Mouse (Mus musculus): ENCODE measurements around the gene Efcc1. TPM values are rescaled to one million over a fixed set of nuclear protein-coding genes. Genes with fewer than 3 reads are reported as not detected.

The Efcc1 gene
- polyA plus RNA-seq, 1 experiment, result not detected

- 26% methylated on average over 13 of the region's 13 CpGs for WGBS
- H3K27ac ChIP-seq (ENCODE audit: insufficient read depth, low read depth, low read length), result peak overlapping the region; percentile 42; the same call in 1 of the 2 replicates
These were observed 528 bp upstream of the Efcc1 start for GRCm38 (mm10) chr6:87730141-87730540.

DNA sequence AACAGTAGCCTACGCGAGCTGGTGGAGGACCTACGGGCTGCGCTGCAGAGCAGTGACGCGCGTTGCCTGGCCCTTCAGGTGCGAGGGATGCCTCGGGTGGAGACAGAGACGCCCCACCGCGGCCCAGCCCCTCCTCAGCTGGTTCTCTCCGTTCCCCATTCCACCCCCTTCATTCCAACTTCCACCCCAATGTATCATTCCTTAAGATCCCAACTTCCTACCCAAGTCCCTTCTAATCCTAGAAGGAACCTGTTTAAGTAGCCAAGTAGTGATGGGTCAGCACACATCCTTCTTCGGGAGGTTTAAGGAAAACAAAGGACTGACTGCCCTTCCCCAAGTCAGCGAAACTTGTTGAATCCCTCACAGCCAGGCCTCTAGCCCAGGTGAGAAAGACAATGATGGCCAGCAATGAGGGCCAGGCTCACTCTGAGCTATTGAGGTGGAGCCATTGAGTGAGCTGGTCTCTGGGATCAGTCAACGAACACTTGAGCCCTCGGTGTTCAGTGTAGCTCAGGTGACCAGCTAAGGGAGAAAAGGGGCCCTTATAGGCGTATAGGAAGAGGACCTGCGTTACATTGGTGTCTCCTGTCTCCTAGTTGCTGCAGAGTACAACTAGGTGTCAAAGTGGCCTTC lies 910 bp downstream of the Efcc1 start:
- H3K4me3 ChIP-seq (ENCODE audit: insufficient read depth, low read depth, low read length), result peak overlapping the region; percentile 59
- 5% methylated on average over 19 of the region's 19 CpGs for WGBS
- no peak overlapping the region for H3K27ac ChIP-seq (ENCODE audit: insufficient read depth, low read depth, low read length)
- no peak for TF ChIP-seq CTCF (IDR thresholded peaks at IDR 0.05; ENCODE audit: insufficient read depth, low read depth, low read length)
- no peak for TF ChIP-seq POLR2A (IDR thresholded peaks at IDR 0.05; ENCODE audit: insufficient read depth, low read depth, low read length)
- peaks cover 18% of the 10 kb centered on the region for H3K4me1 ChIP-seq (ENCODE audit: control insufficient read depth, insufficient read depth, low read length)

More at GRCm38 (mm10) chr6:87730141-87730540, 528 bp upstream of the Efcc1 start:
- TF ChIP-seq CTCF (IDR thresholded peaks at IDR 0.05; ENCODE audit: insufficient read depth, low read depth, low read length) (no peak), POLR2A (IDR thresholded peaks at IDR 0.05; ENCODE audit: insufficient read depth, low read depth, low read length) (no peak)
- Histone ChIP-seq H3K4me1 (ENCODE audit: control insufficient read depth, insufficient read depth, low read length) (peaks cover 18% of the 10 kb centered on the region), H3K4me3 (ENCODE audit: insufficient read depth, low read depth, low read length) (peak overlapping the region; percentile 59)

GRCm38 (mm10) chr6:87732151-87733011 lies 1.7 kb downstream of the Efcc1 start:
- H3K4me1 ChIP-seq (ENCODE audit: control insufficient read depth, insufficient read depth, low read length), result peaks cover 18% of the 10 kb centered on the region

GRCm38 (mm10) chr6:87733131-87733930 lies 2.7 kb downstream of the Efcc1 start:
- WGBS, result 41% methylated on average over 14 of the region's 14 CpGs
- no peak overlapping the region for H3K4me3 ChIP-seq (ENCODE audit: insufficient read depth, low read depth, low read length)
- TF ChIP-seq POLR2A (IDR thresholded peaks at IDR 0.05; ENCODE audit: insufficient read depth, low read depth, low read length), result no peak
- no peak for TF ChIP-seq CTCF (IDR thresholded peaks at IDR 0.05; ENCODE audit: insufficient read depth, low read depth, low read length)
- H3K4me1 ChIP-seq (ENCODE audit: control insufficient read depth, insufficient read depth, low read length), result peaks cover 18% of the 10 kb centered on the region
- H3K27ac ChIP-seq (ENCODE audit: insufficient read depth, low read depth, low read length), result no peak overlapping the region

More at GRCm38 (mm10) chr6:87732151-87733011, 1.7 kb downstream of the Efcc1 start:
- H3K4me3 ChIP-seq (ENCODE audit: insufficient read depth, low read depth, low read length), result peak overlapping the region; percentile 40
- WGBS, result 4% methylated on average over 53 of the region's 53 CpGs
- no peak overlapping the region for H3K27ac ChIP-seq (ENCODE audit: insufficient read depth, low read depth, low read length)
- TF ChIP-seq POLR2A (IDR thresholded peaks at IDR 0.05; ENCODE audit: insufficient read depth, low read depth, low read length), result no peak
- TF ChIP-seq CTCF (IDR thresholded peaks at IDR 0.05; ENCODE audit: insufficient read depth, low read depth, low read length), result no peak

- no peak overlapping the region for H3K4me3 ChIP-seq (ENCODE audit: insufficient read depth, low read depth, low read length)
- no peak for TF ChIP-seq CTCF (IDR thresholded peaks at IDR 0.05; ENCODE audit: insufficient read depth, low read depth, low read length)
- TF ChIP-seq POLR2A (IDR thresholded peaks at IDR 0.05; ENCODE audit: insufficient read depth, low read depth, low read length), result no peak
- 79% methylated on average over 5 of the region's 5 CpGs for WGBS
- peaks cover 18% of the 10 kb centered on the region for H3K4me1 ChIP-seq (ENCODE audit: control insufficient read depth, insufficient read depth, low read length)
- H3K27ac ChIP-seq (ENCODE audit: insufficient read depth, low read depth, low read length), result no peak overlapping the region
These were observed 3.5 kb downstream of the Efcc1 start for GRCm38 (mm10) chr6:87734136-87734535.

DNA sequence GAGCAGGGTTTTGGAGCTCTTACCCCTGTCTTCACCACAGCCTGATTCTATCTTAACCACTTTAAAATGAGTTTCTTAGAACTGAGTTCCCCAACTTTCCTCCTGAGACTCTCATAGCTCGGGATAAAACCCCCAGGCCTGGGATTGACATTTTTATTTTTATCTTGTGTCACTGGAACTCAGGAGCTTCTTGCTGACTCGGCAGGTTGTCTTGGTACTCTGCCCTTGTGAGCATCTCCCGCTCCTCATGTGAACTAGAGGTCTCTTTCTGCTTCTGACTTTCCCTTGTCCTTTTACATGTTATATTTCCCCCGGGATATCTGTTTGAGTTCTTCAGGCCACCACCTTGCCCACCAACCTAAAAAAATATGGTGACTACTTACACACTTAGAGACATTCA lies 6.3 kb downstream of the Efcc1 start:
- H3K4me3 ChIP-seq (ENCODE audit: insufficient read depth, low read depth, low read length), result no peak overlapping the region
- WGBS, result 90% methylated on average over 4 of the region's 4 CpGs
- peaks cover 5% of the 10 kb centered on the region for H3K4me1 ChIP-seq (ENCODE audit: control insufficient read depth, insufficient read depth, low read length)
- no peak overlapping the region for H3K27ac ChIP-seq (ENCODE audit: insufficient read depth, low read depth, low read length)
- TF ChIP-seq CTCF (IDR thresholded peaks at IDR 0.05; ENCODE audit: insufficient read depth, low read depth, low read length) (no peak), POLR2A (IDR thresholded peaks at IDR 0.05; ENCODE audit: insufficient read depth, low read depth, low read length) (no peak)

DNA sequence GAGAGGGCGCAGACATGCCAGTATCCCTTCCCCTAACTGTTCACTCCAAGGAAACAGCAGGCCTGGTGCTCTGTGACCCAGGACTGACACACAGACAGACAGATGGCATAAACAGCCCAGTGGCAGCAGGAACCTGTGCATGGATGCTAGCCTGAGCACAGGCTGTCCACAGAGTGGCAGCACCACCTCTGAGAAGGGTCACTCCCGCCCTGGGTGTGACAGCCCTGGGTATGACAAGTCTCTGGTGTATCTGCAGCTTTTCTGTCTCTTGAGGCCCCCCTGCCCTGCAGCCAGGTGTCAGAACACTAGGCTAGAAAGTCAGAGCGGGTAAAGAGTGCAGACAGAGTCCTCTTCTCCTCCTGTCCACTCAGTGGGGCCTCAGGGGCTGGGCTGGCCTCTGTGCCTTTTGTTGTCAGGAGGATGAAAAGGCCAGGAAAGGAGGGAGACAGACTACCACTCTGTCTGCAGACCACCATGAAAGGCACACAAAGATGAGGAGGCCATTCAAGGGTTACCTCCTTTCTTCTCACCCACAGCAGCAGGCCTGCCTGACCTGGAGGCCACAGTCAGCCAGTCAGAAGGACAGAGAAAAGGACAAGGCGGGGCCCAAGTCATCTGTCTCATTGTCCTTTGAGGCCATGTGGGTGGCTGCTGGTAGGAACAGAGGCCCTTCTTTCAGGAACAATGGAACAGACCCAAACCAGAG lies 7.4 kb downstream of the Efcc1 start:
- WGBS, result 88% methylated on average over 4 of the region's 4 CpGs
- TF ChIP-seq POLR2A (IDR thresholded peaks at IDR 0.05; ENCODE audit: insufficient read depth, low read depth, low read length) (no peak), CTCF (IDR thresholded peaks at IDR 0.05; ENCODE audit: insufficient read depth, low read depth, low read length) (no peak)
- Histone ChIP-seq H3K27ac (ENCODE audit: insufficient read depth, low read depth, low read length) (no peak overlapping the region), H3K4me3 (ENCODE audit: insufficient read depth, low read depth, low read length) (no peak overlapping the region), H3K4me1 (ENCODE audit: control insufficient read depth, insufficient read depth, low read length) (no peaks in the 10 kb centered on the region; the same call in 1 of the 2 replicates)

DNA sequence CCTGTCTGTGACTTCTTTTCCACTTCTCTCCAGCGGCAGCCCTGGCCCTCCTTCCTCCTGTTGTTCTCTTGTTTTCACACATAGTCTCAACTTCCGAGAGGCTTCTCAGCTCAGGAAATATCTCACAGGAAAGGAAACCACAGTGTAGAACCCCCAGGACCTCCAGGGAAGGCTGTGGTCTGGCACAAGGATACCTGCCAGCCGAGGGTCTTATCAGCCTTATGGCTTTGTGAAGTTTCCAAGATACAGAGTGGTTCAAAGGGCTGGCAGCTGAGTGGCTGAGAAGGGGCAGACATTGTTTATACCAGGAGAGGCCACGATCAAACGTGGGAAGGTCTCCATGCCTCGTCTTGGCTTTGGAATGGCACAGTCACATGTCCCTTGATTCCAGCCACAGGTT lies 9.2 kb downstream of the Efcc1 start:
- Histone ChIP-seq H3K4me1 (ENCODE audit: control insufficient read depth, insufficient read depth, low read length) (no peaks in the 10 kb centered on the region), H3K27ac (ENCODE audit: insufficient read depth, low read depth, low read length) (no peak overlapping the region), H3K4me3 (ENCODE audit: insufficient read depth, low read depth, low read length) (no peak overlapping the region)
- TF ChIP-seq CTCF (IDR thresholded peaks at IDR 0.05; ENCODE audit: insufficient read depth, low read depth, low read length), result no peak
- TF ChIP-seq POLR2A (IDR thresholded peaks at IDR 0.05; ENCODE audit: insufficient read depth, low read depth, low read length), result no peak
- WGBS, result 76% methylated on average over 6 of the region's 6 CpGs
